Mouse (Mus musculus) embryonic fibroblast, embryonic 13.5 days (primary cell): ENCODE results near the gene Ints12. TPM values are rescaled to one million over a fixed set of nuclear protein-coding genes. Genes with fewer than 3 reads are reported as not detected.

Experiments used
- H3K27ac ChIP-seq: 2 replicates; pipeline ENCODE4 v1.5.1; 2012; ENCODE audit warnings: low read length, control low read depth, inconsistent platforms; ENCODE audit not compliant: insufficient read depth
- H3K4me1 ChIP-seq: 2 replicates; pipeline ENCODE4 v1.6.1; 2011; ENCODE audit warnings: low read length; ENCODE audit not compliant: control insufficient read depth, insufficient read depth
- H3K4me3 ChIP-seq: 2 replicates; pipeline ENCODE4 v1.5.1; 2011; ENCODE audit warnings: mild to moderate bottlenecking, control low read depth, low read length; ENCODE audit not compliant: insufficient read depth
- CTCF ChIP-seq: IDR thresholded peaks from 2 replicates; pipeline ENCODE4 v1.5.1; 2011; ENCODE audit warnings: mild to moderate bottlenecking, control low read depth, low read length, moderate library complexity, borderline replicate concordance; ENCODE audit not compliant: insufficient read depth
- POLR2A ChIP-seq: IDR thresholded peaks from 2 replicates; pipeline ENCODE4 v1.6.1; 2011; ENCODE audit warnings: low read depth, mild to moderate bottlenecking, control low read depth, low read length, moderate library complexity
- polyA plus RNA-seq: library from polyadenylated mRNA; stranded (reverse); fragments of >200 nt; gene quantifications from 2 replicates; pipeline ENCODE4 v1.2.4, GENCODE M21; 2011; ENCODE audit warnings: low read depth; ENCODE audit not compliant: missing spikeins, insufficient read length

Gene Ints12
- 13.5 and 17.1 TPM in 2 replicates for polyA plus RNA-seq

DNA sequence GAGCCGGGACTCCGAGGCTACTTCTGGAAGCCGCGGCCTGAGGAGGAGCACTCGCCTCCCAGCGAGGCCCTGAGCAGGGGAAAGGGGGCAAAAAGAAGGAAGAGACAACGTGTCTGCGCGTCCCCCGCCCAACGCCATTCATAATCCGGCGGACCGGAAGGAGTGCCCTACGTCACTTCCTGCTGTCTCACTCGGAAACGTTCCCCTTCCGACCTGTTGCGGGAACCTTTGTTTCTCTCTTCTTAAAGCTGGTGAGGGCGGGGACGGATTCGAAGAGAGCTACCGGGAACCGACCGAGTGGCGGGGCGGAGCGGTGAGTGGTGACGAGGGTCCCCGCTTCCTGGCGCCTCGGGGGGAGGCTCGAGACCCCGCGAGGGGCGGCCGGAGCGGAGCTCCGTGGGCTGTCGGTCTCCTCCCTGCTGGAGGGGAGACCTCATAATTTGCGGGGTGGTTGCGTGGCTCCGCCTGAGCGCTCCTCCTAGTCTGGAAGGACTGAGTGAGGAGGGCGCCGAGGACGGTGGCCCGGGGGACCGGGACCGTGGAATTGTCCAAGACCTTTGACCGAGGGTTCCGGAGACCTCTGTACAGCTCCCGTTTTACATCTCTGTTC, at the start of gene Ints12, which contains the start of gene Gstcd:
Gene Ints12 (plus strand): TSS at position 177 of the 610 bp plus-strand sequence.
Gene Gstcd (minus strand): TSS at position 370 of the 610 bp plus-strand sequence.
- peak within 1 kb of the TSS; percentile 89 for H3K4me3 ChIP-seq
- H3K27ac ChIP-seq: peak within 1 kb of the TSS; percentile 70
- H3K4me1 ChIP-seq: no peaks in the 10 kb centered on the region
- TF ChIP-seq POLR2A: peak; percentile 79
- TF ChIP-seq CTCF: no peak

GRCm38 (mm10) chr3:133052068-133052467, 39.6 kb upstream of the Ints12 start:
- Histone ChIP-seq H3K4me3 (no peak overlapping the region), H3K4me1 (no peaks in the 10 kb centered on the region), H3K27ac (no peak overlapping the region)
- TF ChIP-seq POLR2A (no peak), CTCF (no peak)

GRCm38 (mm10) chr3:133075560-133075959, 16.1 kb upstream of the Ints12 start:
- no peak overlapping the region for H3K27ac ChIP-seq
- no peaks in the 10 kb centered on the region for H3K4me1 ChIP-seq
- H3K4me3 ChIP-seq: no peak overlapping the region
- TF ChIP-seq CTCF: no peak
- TF ChIP-seq POLR2A: no peak

- H3K27ac ChIP-seq: no peak overlapping the region
- no peaks in the 10 kb centered on the region for H3K4me1 ChIP-seq
- no peak overlapping the region for H3K4me3 ChIP-seq
- TF ChIP-seq POLR2A (no peak), CTCF (no peak)
Observed at GRCm38 (mm10) chr3:133082736-133083135, 8.9 kb upstream of the Ints12 start.

- H3K4me1 ChIP-seq: no peaks in the 10 kb centered on the region
- H3K27ac ChIP-seq: no peak overlapping the region
- H3K4me3 ChIP-seq: no peak overlapping the region
- TF ChIP-seq POLR2A: no peak
- no peak for TF ChIP-seq CTCF
Observed at GRCm38 (mm10) chr3:133085858-133086257, 5.8 kb upstream of the Ints12 start.

GRCm38 (mm10) chr3:133090247-133091120, 1.2 kb upstream of the Ints12 start:
- no peaks in the 10 kb centered on the region for H3K4me1 ChIP-seq
- peak overlapping the region; percentile 70 for H3K27ac ChIP-seq
- no peak for TF ChIP-seq POLR2A
- no peak for TF ChIP-seq CTCF
- peak overlapping the region; percentile 89 for H3K4me3 ChIP-seq

DNA sequence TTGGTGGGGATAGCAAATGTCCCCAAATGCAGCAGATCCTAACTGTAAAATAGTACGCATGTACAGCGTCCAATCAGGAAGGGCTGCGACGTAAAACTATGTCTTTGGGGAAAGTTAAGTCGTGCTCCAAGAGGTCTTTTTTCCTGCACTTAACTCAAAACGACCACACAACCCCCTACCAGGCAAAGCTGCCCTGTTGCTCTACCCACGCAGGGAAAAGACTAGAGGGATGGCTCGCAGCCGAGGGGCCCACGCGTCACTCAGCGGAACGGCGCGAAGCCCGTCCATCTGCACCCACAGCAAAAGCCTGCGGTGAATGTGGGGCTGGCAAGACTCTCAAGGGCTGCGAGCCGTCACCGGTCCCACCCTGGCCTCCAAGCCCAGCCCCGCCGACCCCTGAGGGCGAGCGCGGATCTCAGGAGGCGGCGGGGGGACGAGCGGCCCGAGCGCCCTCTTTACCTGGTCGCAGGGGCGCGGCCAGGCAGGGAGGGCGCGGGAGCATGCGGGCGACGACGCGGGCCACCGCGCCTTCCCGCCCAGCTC, 448 bp upstream of the Ints12 start:
- H3K27ac ChIP-seq: peak overlapping the region; percentile 70
- H3K4me3 ChIP-seq: peak overlapping the region; percentile 89
- TF ChIP-seq CTCF (no peak), POLR2A (peak; percentile 22)
- H3K4me1 ChIP-seq: no peaks in the 10 kb centered on the region

- H3K27ac ChIP-seq: peak overlapping the region; percentile 62
- H3K4me3 ChIP-seq: peak overlapping the region; percentile 89
- H3K4me1 ChIP-seq: no peaks in the 10 kb centered on the region
- TF ChIP-seq CTCF (no peak), POLR2A (no peak)
Observed at GRCm38 (mm10) chr3:133092274-133092853, 724 bp downstream of the Ints12 start.

- TF ChIP-seq CTCF (no peak), POLR2A (no peak)
- Histone ChIP-seq H3K27ac (no peak overlapping the region), H3K4me3 (no peak overlapping the region), H3K4me1 (no peaks in the 10 kb centered on the region)
Observed at GRCm38 (mm10) chr3:133092936-133093335, 1.3 kb downstream of the Ints12 start.
